Mouse (Mus musculus): ENCODE data around the gene Fam114a2. TPM values are rescaled to one million over a fixed set of nuclear protein-coding genes. Genes with fewer than 3 reads are reported as not detected.

Gene Fam114a2
- 26.2 TPM for polyA plus RNA-seq (2014; fragmentation: Illumina TruSeq; extraction: RNeasy Lipid Tissue Mini Kit (QIAGEN cat#74804); ENCODE audit: insufficient read depth, low read depth, low replicate concordance)

DNA sequence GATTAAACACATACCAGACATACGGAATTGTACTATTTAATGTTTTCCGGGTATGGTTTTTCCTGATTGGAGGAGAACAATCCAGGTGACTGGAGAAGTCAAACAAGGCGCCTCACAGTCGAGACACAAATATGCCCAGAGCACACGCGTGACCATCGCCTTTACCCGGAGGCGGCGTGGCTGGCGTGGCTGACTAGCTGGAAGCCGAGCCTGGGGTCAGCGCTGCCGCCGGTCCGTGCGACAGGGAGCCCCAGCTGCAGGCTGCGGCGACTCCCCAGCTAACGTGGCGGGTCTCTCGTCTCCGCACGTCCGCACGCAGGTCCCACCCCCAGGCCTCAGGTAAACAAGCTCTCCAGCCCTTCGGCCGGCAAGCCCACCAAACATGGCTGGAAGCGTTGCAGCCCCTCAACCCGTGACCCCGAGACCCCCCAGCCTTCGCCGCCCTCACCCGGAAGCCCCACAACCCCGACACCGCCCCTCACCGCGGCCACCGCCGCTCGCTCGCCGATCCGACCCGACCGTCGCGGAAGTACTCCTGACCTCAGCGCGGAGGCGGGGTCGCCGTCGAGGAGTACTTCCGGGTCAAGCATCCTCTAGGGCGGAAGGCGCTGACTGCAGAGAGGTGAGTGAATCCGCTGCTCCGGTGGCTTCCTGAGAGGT lies at the start of gene Fam114a2, which contains the start of gene Mfap3:
Gene Fam114a2, minus strand, starts transcription at position 527 of the 660 bp plus-strand sequence.
Gene Mfap3, plus strand, starts transcription at position 574 of the 660 bp plus-strand sequence.

Other genes starting within 250 kb of the Fam114a2 start
- 8.9 TPM for gene Mfap3, start within 50 bp of the Fam114a2 start, polyA plus RNA-seq (2014; fragmentation: Illumina TruSeq; extraction: RNeasy Lipid Tissue Mini Kit (QIAGEN cat#74804); ENCODE audit: insufficient read depth, low read depth, low replicate concordance)
- gene Galnt10, start 126.8 kb upstream of the Fam114a2 start, polyA plus RNA-seq (2014; fragmentation: Illumina TruSeq; extraction: RNeasy Lipid Tissue Mini Kit (QIAGEN cat#74804); ENCODE audit: insufficient read depth, low read depth, low replicate concordance), result 5.4 TPM